Mouse (Mus musculus): ENCODE measurements around the gene Upf2. TPM values are rescaled to one million over a fixed set of nuclear protein-coding genes. Genes with fewer than 3 reads are reported as not detected.
A peak's percentile ranks its signal among the peaks of the same experiment; 100 is the strongest.

Gene Upf2
- polyA plus RNA-seq (2015; fragmentation: Nextera tagmentation; extraction: Ambion mirVana): 12.8 and 15.6 TPM in 2 replicates

GRCm38 (mm10) chr2:5950766-5951595, at the start of gene Upf2:
Gene Upf2, plus strand, starts transcription at chr2:5951469.
- H3K9me3 ChIP-seq: no peaks in the 10 kb centered on the region
- peak; percentile 97 for ATAC-seq (ENCODE audit: insufficient number of reproducible peaks, insufficient read depth, low FRiP score, low TSS enrichment, low read depth)
- H3K27ac ChIP-seq: peak within 1 kb of the TSS; percentile 90
- peak within 1 kb of the TSS; percentile 79 for H3K4me2 ChIP-seq
- no peaks in the 10 kb centered on the region for H3K27me3 ChIP-seq
- H3K9ac ChIP-seq: peak within 1 kb of the TSS; percentile 96
- H3K4me3 ChIP-seq: peak within 1 kb of the TSS; percentile 98
- peaks cover 14% of the 10 kb centered on the region for H3K4me1 ChIP-seq
- no peaks in the 10 kb centered on the region for H3K36me3 ChIP-seq
- under 1% methylated on average over 52 of the region's 54 CpGs for WGBS

- no peak for ATAC-seq (ENCODE audit: insufficient number of reproducible peaks, insufficient read depth, low FRiP score, low TSS enrichment, low read depth)
- Histone ChIP-seq H3K4me1 (no peaks in the 10 kb centered on the region), H3K4me3 (no peak overlapping the region), H3K4me2 (no peak overlapping the region), H3K27ac (no peak overlapping the region), H3K9ac (no peak overlapping the region), H3K27me3 (no peaks in the 10 kb centered on the region), H3K9me3 (no peaks in the 10 kb centered on the region), H3K36me3 (peaks cover 69% of the 10 kb centered on the region)
- WGBS: 48% methylated on average over 5 of the region's 5 CpGs
Observed at GRCm38 (mm10) chr2:5906092-5906491, 45.2 kb upstream of the Upf2 start.

DNA sequence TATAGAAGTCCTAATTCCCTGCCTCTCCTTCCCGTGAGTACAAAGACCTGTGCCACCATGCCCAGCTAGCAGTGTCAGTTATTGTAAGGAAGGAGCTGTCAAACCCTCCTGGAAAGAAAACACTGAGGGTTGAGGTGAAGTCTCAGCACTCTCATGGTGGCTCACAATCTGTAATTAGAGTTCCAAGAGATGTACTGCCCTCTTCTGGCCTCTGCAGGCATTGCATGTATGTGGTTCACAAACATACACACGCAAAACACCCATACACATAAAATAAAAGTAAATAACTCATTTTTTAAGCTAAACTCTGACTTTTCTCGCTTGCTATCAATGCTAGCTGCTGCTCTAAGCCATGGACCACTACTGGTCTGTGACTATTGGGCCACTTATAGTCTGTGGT, 44.6 kb upstream of the Upf2 start:
- H3K27ac ChIP-seq: no peak overlapping the region
- 63% methylated on average over 3 of the region's 3 CpGs for WGBS
- H3K36me3 ChIP-seq: peaks cover 64% of the 10 kb centered on the region
- H3K4me1 ChIP-seq: no peaks in the 10 kb centered on the region
- H3K9me3 ChIP-seq: no peaks in the 10 kb centered on the region
- no peaks in the 10 kb centered on the region for H3K27me3 ChIP-seq
- no peak for ATAC-seq (ENCODE audit: insufficient number of reproducible peaks, insufficient read depth, low FRiP score, low TSS enrichment, low read depth)
- no peak overlapping the region for H3K9ac ChIP-seq
- H3K4me3 ChIP-seq: no peak overlapping the region
- H3K4me2 ChIP-seq: no peak overlapping the region

DNA sequence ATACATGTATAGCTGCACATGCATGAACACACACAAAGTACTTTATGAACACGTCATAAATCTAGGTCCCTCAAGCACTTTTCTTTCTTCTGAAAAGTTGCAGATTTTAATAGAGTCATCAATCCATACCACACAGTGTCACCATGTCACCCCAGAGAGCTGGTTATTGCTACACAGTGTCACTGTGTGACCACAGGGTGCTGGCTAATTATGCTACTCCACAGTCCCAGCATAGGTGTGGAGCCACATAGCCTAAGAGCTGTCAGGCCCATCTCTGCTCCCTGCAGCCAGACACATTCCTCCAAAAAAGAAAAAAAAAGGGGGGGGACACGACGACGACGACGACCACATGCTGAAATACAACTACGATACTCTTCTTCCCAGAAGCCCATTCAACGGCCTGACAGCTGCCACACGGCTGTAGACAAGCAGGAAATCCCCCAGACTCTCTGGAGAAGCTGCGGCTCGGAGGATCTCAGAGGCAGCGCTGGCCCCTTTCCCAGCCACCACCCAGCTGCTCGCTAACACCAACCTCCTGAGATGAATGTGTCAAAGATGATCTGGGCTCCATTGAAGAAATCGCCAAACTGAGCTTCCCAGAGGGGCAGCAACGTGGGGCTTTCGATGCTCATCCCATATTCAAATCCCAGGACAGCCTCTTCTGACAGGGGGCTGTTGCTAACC, 39.8 kb upstream of the Upf2 start:
- H3K4me2 ChIP-seq: no peak overlapping the region
- no peak overlapping the region for H3K4me3 ChIP-seq
- ATAC-seq (ENCODE audit: insufficient number of reproducible peaks, insufficient read depth, low FRiP score, low TSS enrichment, low read depth): no peak
- WGBS: 64% methylated on average over 16 of the region's 16 CpGs
- no peaks in the 10 kb centered on the region for H3K9me3 ChIP-seq
- no peaks in the 10 kb centered on the region for H3K4me1 ChIP-seq
- H3K36me3 ChIP-seq: peaks cover 51% of the 10 kb centered on the region
- no peak overlapping the region for H3K9ac ChIP-seq
- H3K27me3 ChIP-seq: no peaks in the 10 kb centered on the region
- H3K27ac ChIP-seq: no peak overlapping the region

- Histone ChIP-seq H3K36me3 (peaks cover 54% of the 10 kb centered on the region), H3K4me3 (no peak overlapping the region), H3K27me3 (no peaks in the 10 kb centered on the region), H3K27ac (no peak overlapping the region), H3K4me2 (no peak overlapping the region), H3K9me3 (no peaks in the 10 kb centered on the region), H3K4me1 (no peaks in the 10 kb centered on the region), H3K9ac (no peak overlapping the region)
- WGBS: 97% methylated on average over 6 of the region's 6 CpGs
- ATAC-seq (ENCODE audit: insufficient number of reproducible peaks, insufficient read depth, low FRiP score, low TSS enrichment, low read depth): no peak
Observed at GRCm38 (mm10) chr2:5922823-5923222, 28.4 kb upstream of the Upf2 start.

- 47% methylated on average over 9 of the region's 9 CpGs for WGBS
Observed at GRCm38 (mm10) chr2:5923786-5924185, 27.5 kb upstream of the Upf2 start.

DNA sequence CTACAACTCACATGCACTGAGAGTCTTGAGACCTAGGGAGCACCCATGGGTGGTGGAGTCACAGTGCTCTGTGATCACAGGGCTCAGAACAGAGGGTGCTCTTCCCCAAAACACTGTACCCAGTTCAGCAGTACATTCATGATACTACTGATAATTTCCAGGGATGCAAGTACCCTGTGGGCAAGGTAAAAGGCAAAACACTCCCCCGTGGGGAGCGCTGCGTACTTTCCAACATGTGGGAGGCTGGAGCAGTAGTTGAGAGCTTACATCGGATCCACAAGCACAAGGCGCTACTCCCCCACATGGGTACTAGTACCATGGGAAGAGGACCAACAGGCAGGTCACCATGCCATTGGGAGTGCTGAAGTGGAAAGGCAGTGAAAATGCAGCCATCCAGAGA, 23.8 kb upstream of the Upf2 start:
- no peak for ATAC-seq (ENCODE audit: insufficient number of reproducible peaks, insufficient read depth, low FRiP score, low TSS enrichment, low read depth)
- no peaks in the 10 kb centered on the region for H3K27me3 ChIP-seq
- 97% methylated on average over 5 of the region's 5 CpGs for WGBS
- no peak overlapping the region for H3K4me3 ChIP-seq
- no peaks in the 10 kb centered on the region for H3K4me1 ChIP-seq
- no peak overlapping the region for H3K4me2 ChIP-seq
- H3K9me3 ChIP-seq: no peaks in the 10 kb centered on the region
- peaks cover 53% of the 10 kb centered on the region for H3K36me3 ChIP-seq
- H3K9ac ChIP-seq: no peak overlapping the region
- no peak overlapping the region for H3K27ac ChIP-seq

More at GRCm38 (mm10) chr2:5923786-5924185, 27.5 kb upstream of the Upf2 start:
- ATAC-seq (ENCODE audit: insufficient number of reproducible peaks, insufficient read depth, low FRiP score, low TSS enrichment, low read depth): no peak
- no peak overlapping the region for H3K9ac ChIP-seq
- H3K27me3 ChIP-seq: no peaks in the 10 kb centered on the region
- H3K4me2 ChIP-seq: no peak overlapping the region
- no peaks in the 10 kb centered on the region for H3K9me3 ChIP-seq
- H3K4me3 ChIP-seq: no peak overlapping the region
- H3K36me3 ChIP-seq: peaks cover 52% of the 10 kb centered on the region
- H3K4me1 ChIP-seq: no peaks in the 10 kb centered on the region
- no peak overlapping the region for H3K27ac ChIP-seq

GRCm38 (mm10) chr2:5929793-5930192, 21.5 kb upstream of the Upf2 start:
- WGBS: 90% methylated on average over 5 of the region's 5 CpGs
- ATAC-seq (ENCODE audit: insufficient number of reproducible peaks, insufficient read depth, low FRiP score, low TSS enrichment, low read depth): no peak
- peaks cover 50% of the 10 kb centered on the region for H3K36me3 ChIP-seq

DNA sequence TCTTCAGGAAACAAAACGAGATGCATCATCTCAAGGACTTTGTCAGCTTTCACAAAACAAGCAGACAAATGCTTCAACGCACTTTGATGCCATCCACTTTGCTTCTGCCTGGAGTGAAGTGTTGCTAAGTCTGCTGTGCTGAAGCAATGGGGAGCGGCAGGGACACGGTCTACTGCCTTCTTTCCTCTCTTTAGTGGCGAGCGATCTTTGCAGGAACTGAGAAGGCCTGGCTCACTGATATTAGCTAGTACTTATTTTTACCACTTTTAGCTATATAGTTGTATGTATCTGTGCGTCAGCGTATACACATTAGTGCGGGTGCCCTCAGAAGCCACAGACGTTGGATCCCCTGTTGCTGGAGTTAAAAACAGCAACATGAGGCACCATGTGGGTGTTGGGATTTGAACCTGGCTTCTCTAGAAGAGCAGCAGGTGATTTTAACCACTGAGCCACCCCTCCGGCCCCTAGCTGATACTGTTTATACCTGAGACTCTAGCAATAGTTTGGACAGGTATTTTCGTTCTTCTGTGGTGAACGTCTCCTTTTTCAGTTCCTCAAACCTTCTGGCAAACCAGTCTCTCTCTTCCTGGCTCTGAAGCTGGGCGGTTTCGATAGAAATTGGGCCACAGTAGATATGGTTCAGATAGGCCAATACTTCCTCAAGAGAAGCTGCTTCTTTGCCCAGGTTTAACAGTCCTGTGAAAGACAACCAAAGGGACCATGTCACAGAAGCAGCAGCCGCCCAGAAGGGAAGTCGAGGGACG, 20.8 kb upstream of the Upf2 start:
- ATAC-seq (ENCODE audit: insufficient number of reproducible peaks, insufficient read depth, low FRiP score, low TSS enrichment, low read depth): no peak
- H3K36me3 ChIP-seq: peaks cover 50% of the 10 kb centered on the region

More at GRCm38 (mm10) chr2:5929793-5930192, 21.5 kb upstream of the Upf2 start:
- H3K4me2 ChIP-seq: no peak overlapping the region
- no peak overlapping the region for H3K4me3 ChIP-seq
- no peaks in the 10 kb centered on the region for H3K4me1 ChIP-seq
- H3K9me3 ChIP-seq: no peaks in the 10 kb centered on the region
- H3K27ac ChIP-seq: no peak overlapping the region
- H3K27me3 ChIP-seq: no peaks in the 10 kb centered on the region
- H3K9ac ChIP-seq: no peak overlapping the region

GRCm38 (mm10) chr2:5931938-5932337, 19.3 kb upstream of the Upf2 start:
- Histone ChIP-seq H3K4me3 (no peak overlapping the region), H3K4me2 (no peak overlapping the region), H3K4me1 (no peaks in the 10 kb centered on the region), H3K27me3 (no peaks in the 10 kb centered on the region), H3K9ac (no peak overlapping the region), H3K36me3 (peaks cover 40% of the 10 kb centered on the region), H3K27ac (no peak overlapping the region), H3K9me3 (no peaks in the 10 kb centered on the region)
- ATAC-seq (ENCODE audit: insufficient number of reproducible peaks, insufficient read depth, low FRiP score, low TSS enrichment, low read depth): no peak
- WGBS: 86% methylated on average over 5 of the region's 5 CpGs

More for the DNA sequence above, 20.8 kb upstream of the Upf2 start:
- no peaks in the 10 kb centered on the region for H3K4me1 ChIP-seq
- no peak overlapping the region for H3K9ac ChIP-seq
- no peaks in the 10 kb centered on the region for H3K9me3 ChIP-seq
- no peak overlapping the region for H3K4me3 ChIP-seq
- H3K27me3 ChIP-seq: no peaks in the 10 kb centered on the region
- no peak overlapping the region for H3K27ac ChIP-seq
- 89% methylated on average over 18 of the region's 18 CpGs for WGBS
- H3K4me2 ChIP-seq: no peak overlapping the region

DNA sequence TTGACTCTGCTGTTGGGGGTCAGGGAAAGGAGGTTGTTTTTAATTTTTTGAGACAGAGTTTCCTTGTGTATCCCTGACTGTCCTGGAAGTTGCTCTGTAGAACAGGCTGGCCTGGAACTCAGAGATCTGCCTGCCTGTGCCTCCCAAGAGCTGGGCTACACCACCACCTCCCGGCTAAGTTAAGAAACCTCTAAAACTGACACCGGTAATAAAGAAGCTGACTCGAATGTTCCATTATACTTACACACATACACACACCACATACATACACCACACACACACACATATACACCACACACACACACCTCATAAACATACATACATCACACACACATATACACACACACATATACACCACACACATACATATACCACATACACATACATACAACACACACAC, 16.3 kb upstream of the Upf2 start:
- H3K9ac ChIP-seq: no peak overlapping the region
- no peak overlapping the region for H3K4me2 ChIP-seq
- H3K9me3 ChIP-seq: no peaks in the 10 kb centered on the region
- no peak for ATAC-seq (ENCODE audit: insufficient number of reproducible peaks, insufficient read depth, low FRiP score, low TSS enrichment, low read depth)
- 93% methylated on average over 3 of the region's 3 CpGs for WGBS
- H3K27ac ChIP-seq: no peak overlapping the region
- no peaks in the 10 kb centered on the region for H3K27me3 ChIP-seq
- H3K4me3 ChIP-seq: no peak overlapping the region
- peaks cover 19% of the 10 kb centered on the region for H3K36me3 ChIP-seq
- H3K4me1 ChIP-seq: no peaks in the 10 kb centered on the region
